Comparison of ENCODE assay signal across 19 mouse cellular contexts in the genomic region with DNA sequence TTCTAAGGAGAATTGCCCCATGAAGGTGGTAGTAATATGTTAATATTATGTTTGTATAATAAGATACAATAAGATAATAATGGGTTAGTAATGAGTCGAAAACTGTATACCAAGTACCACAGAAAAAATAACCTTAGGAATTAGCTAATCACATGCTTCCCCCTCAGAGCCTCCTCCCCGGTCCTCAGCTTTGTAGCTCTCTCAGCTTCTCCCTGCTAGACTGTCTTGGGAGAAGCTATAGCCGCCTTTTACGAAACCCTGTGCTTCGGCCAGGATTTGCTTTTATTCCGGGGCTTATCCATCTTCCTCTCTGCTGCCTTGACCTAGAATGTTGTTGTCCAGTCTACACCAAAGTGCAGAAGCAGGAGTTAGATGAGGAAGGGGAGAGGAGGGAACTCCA.
"Had no signal": no experiment of that assay in that cellular context is flagged by ENCODE, and none has a peak within 500 bp of the region (broad histone marks: within the 10 kb centered on the region; RNA-seq: fewer than 3 reads in every experiment).

No protein-coding gene starts in this region.

- H3K36me3 ChIP-seq: limb, embryonic 12.5 days; limb, embryonic 15.5 days; midbrain, embryonic 12.5 days; stomach, embryonic 15.5 days had no signal

- H3K27ac ChIP-seq: limb, embryonic 12.5 days; limb, embryonic 15.5 days; liver, embryonic 14.5 days; midbrain, embryonic 12.5 days; stomach, embryonic 15.5 days had no signal

- ATAC-seq: liver, postnatal 0 days had no signal

- H3K4me3 ChIP-seq: limb, embryonic 12.5 days; limb, embryonic 15.5 days; megakaryocyte, embryonic 14.5 days; midbrain, embryonic 12.5 days; stomach, embryonic 15.5 days had no signal

- H3K9me3 ChIP-seq: limb, embryonic 12.5 days; limb, embryonic 15.5 days; midbrain, embryonic 12.5 days; stomach, embryonic 15.5 days had no signal

- H3K9ac ChIP-seq: limb, embryonic 12.5 days; limb, embryonic 15.5 days; liver, embryonic 14.5 days; liver, postnatal 0 days; lung, embryonic 14.5 days; midbrain, embryonic 12.5 days; stomach, embryonic 15.5 days had no signal

- H3K4me2 ChIP-seq: limb, embryonic 12.5 days; limb, embryonic 15.5 days; liver, embryonic 11.5 days; lung, embryonic 14.5 days; midbrain, embryonic 12.5 days; stomach, embryonic 15.5 days had no signal

- H3K27me3 ChIP-seq: limb, embryonic 15.5 days; midbrain, embryonic 12.5 days; stomach, embryonic 15.5 days had no signal

- DNase-seq: kidney, adult 9 months; kidney, postnatal 14 days; kidney, postnatal 4 days; left cerebral cortex, postnatal 4 days; liver, postnatal 0 days; lung, embryonic 14.5 days; lung, postnatal 10 days; lung, postnatal 36 days; right cerebral cortex, adult 18-20 months; right cerebral cortex, postnatal 14 days; right cerebral cortex, postnatal 4 days; thymus, postnatal 25 days had no signal

- H3K4me1 ChIP-seq: limb, embryonic 12.5 days; limb, embryonic 15.5 days; stomach, embryonic 15.5 days had no signal
